Mouse (Mus musculus) gastrocnemius, postnatal 14 days (tissue): Measurements from ENCODE around the gene Plxna1. TPM values are rescaled to one million over a fixed set of nuclear protein-coding genes. Genes with fewer than 3 reads are reported as not detected.

Source experiments
- DNase-seq: peaks from one replicate; pipeline ENCODE4 v3.0.0; 2021; ENCODE audit warnings: mixed read lengths
- intact Hi-C: fragments of 180-260 bp; cut with DNase I; formaldehyde crosslinking; loops from one replicate; pipeline ENCODE4 v1.15.1; 2025; ENCODE audit warnings: low total_unique reads
- total RNA-seq, 2 experiments: library from RNA; stranded (reverse); gene quantifications; 2 replicates each; pipeline ENCODE4 v1.2.3; 2021

The Plxna1 gene
- total RNA-seq, 2 experiments from 2014 or later: 24.7 to 36.6 TPM

GRCm38 (mm10) chr6:89363107-89363451 lies 659 bp upstream of the Plxna1 start:
- intact Hi-C loops: loop anchor here (2.0 to 10.0 kb wide), 2 partner anchors 190 to 272 kb away; no protein-coding TSS in a partner anchor

GRCm38 (mm10) chr6:89361418-89362280 lies 771 bp downstream of the Plxna1 start:
- peak; percentile 66 for DNase-seq

More at GRCm38 (mm10) chr6:89363107-89363451, 659 bp upstream of the Plxna1 start:
- DNase-seq: no peak

GRCm38 (mm10) chr6:89360709-89361417 lies 1.6 kb downstream of the Plxna1 start:
- DNase-seq: no peak
- intact Hi-C loops: loop anchor here (10.0 kb wide), 1 partner anchor 274 kb away; no protein-coding TSS in a partner anchor

More at GRCm38 (mm10) chr6:89361418-89362280, 771 bp downstream of the Plxna1 start:
- intact Hi-C loops: loop anchor here (2.0 to 10.0 kb wide), 2 partner anchors 191 to 273 kb away; no protein-coding TSS in a partner anchor

- intact Hi-C loops: loop anchor here (10.0 kb wide), 1 partner anchor 275 kb away; no protein-coding TSS in a partner anchor
- peak; percentile 62 for DNase-seq
These were observed 2.4 kb downstream of the Plxna1 start for GRCm38 (mm10) chr6:89359771-89360708.

GRCm38 (mm10) chr6:89359192-89359591 lies 3.2 kb downstream of the Plxna1 start:
- intact Hi-C loops: no loop called here
- no peak for DNase-seq

GRCm38 (mm10) chr6:89355661-89356060 lies 6.8 kb downstream of the Plxna1 start:
- DNase-seq: no peak
- intact Hi-C loops: no loop called here

- intact Hi-C loops: no loop called here
- no peak for DNase-seq
These were observed 7.7 kb downstream of the Plxna1 start for GRCm38 (mm10) chr6:89354726-89355125.

GRCm38 (mm10) chr6:89354076-89354475 lies 8.3 kb downstream of the Plxna1 start:
- intact Hi-C loops: no loop called here
- no peak for DNase-seq

GRCm38 (mm10) chr6:89353101-89353500 lies 9.3 kb downstream of the Plxna1 start:
- DNase-seq: no peak
- intact Hi-C loops: no loop called here

GRCm38 (mm10) chr6:89351441-89352137 lies 10.8 kb downstream of the Plxna1 start:
- intact Hi-C loops: no loop called here
- peak; percentile 53 for DNase-seq

GRCm38 (mm10) chr6:89350520-89350919 lies 11.9 kb downstream of the Plxna1 start:
- DNase-seq: no peak
- intact Hi-C loops: no loop called here

GRCm38 (mm10) chr6:89350037-89350515 lies 12.3 kb downstream of the Plxna1 start:
- intact Hi-C loops: no loop called here

GRCm38 (mm10) chr6:89348363-89348762 lies 14.1 kb downstream of the Plxna1 start:
- DNase-seq: peak; percentile 63
- intact Hi-C loops: no loop called here

More at GRCm38 (mm10) chr6:89350037-89350515, 12.3 kb downstream of the Plxna1 start:
- peak; percentile 51 for DNase-seq

- peak; percentile 71 for DNase-seq
- intact Hi-C loops: no loop called here
These were observed 14.6 kb downstream of the Plxna1 start for GRCm38 (mm10) chr6:89347792-89348191.

- intact Hi-C loops: no loop called here
- DNase-seq: no peak
These were observed 16.6 kb downstream of the Plxna1 start for GRCm38 (mm10) chr6:89345855-89346254.

- intact Hi-C loops: no loop called here
- DNase-seq: no peak
These were observed 17.0 kb downstream of the Plxna1 start for GRCm38 (mm10) chr6:89345486-89345785.

- intact Hi-C loops: no loop called here
These were observed 17.6 kb downstream of the Plxna1 start for GRCm38 (mm10) chr6:89344613-89345485.

GRCm38 (mm10) chr6:89341981-89342380 lies 20.4 kb downstream of the Plxna1 start:
- DNase-seq: no peak
- intact Hi-C loops: no loop called here

More at GRCm38 (mm10) chr6:89344613-89345485, 17.6 kb downstream of the Plxna1 start:
- DNase-seq: peak; percentile 92
